Mouse (Mus musculus) ES-E14 (cell line): ENCODE measurements around the gene Lyrm9. TPM values are rescaled to one million over a fixed set of nuclear protein-coding genes. Genes with fewer than 3 reads are reported as not detected.

ENCODE experiments used
- DNase-seq: peaks from one replicate; pipeline ENCODE4 v3.0.0-alpha.2; 2013; ENCODE audit warnings: low read depth, low spot score
- H3K27ac ChIP-seq: 2 replicates; pipeline ENCODE4 v1.5.1; 2012; ENCODE audit warnings: low read depth, mild to moderate bottlenecking, low read length, moderate library complexity, mixed read lengths; ENCODE audit not compliant: poor library complexity, insufficient read depth, severe bottlenecking
- H3K36me3 ChIP-seq: 2 replicates; pipeline ENCODE4 v1.6.1; 2012; ENCODE audit warnings: mild to moderate bottlenecking, low read length, moderate library complexity, mixed read lengths; ENCODE audit not compliant: control insufficient read depth, poor library complexity, insufficient read depth, severe bottlenecking
- H3K4me1 ChIP-seq, 2 experiments: fragments of 150-350 bp in 1 of 2; sonication (generic) in 1 of 2; 2 replicates each; pipeline ENCODE4 v1.6.1; 2012; ENCODE audit warnings: low read length in 2 of 2, mild to moderate bottlenecking in 1 of 2, mixed read lengths in 1 of 2; ENCODE audit not compliant: control insufficient read depth in 2 of 2, insufficient read depth in 2 of 2, poor library complexity in 1 of 2
- H3K4me3 ChIP-seq, 2 experiments: fragments of 150-350 bp in 1 of 2; sonication (generic) in 1 of 2; 2 replicates each; pipeline ENCODE4 v1.5.1; 2012; ENCODE audit warnings: low read length in 2 of 2, low read depth in 1 of 2, mild to moderate bottlenecking in 1 of 2, mixed read lengths in 1 of 2; ENCODE audit not compliant: insufficient read depth in 1 of 2, poor library complexity in 1 of 2, severe bottlenecking in 1 of 2
- H3K9ac ChIP-seq: 2 replicates; pipeline ENCODE4 v1.6.1; 2012; ENCODE audit warnings: low read depth, mild to moderate bottlenecking, low read length, mixed read lengths; ENCODE audit not compliant: poor library complexity, insufficient read depth, severe bottlenecking
- H3K9me3 ChIP-seq: fragments of 150-350 bp; sonication (generic); 2 replicates; pipeline ENCODE4 v1.6.1; 2012; ENCODE audit warnings: low read depth, mild to moderate bottlenecking, low read length; ENCODE audit not compliant: control insufficient read depth, insufficient read depth
- CHD2 ChIP-seq: IDR thresholded peaks from 2 replicates; pipeline ENCODE4 v1.6.1; 2014; ENCODE audit warnings: mild to moderate bottlenecking, low read depth, low read length, inconsistent platforms
- HCFC1 ChIP-seq: IDR thresholded peaks from 2 replicates; pipeline ENCODE4 v1.6.1; 2012; ENCODE audit warnings: low read length, inconsistent platforms, borderline replicate concordance; ENCODE audit not compliant: insufficient read depth
- MAFK ChIP-seq: IDR thresholded peaks from 2 replicates; pipeline ENCODE4 v1.6.1; 2014; ENCODE audit warnings: mild to moderate bottlenecking, low read depth, low read length, inconsistent platforms; ENCODE audit not compliant: insufficient read depth
- ZC3H11A ChIP-seq: IDR thresholded peaks from 2 replicates; pipeline ENCODE4 v1.6.1; 2012; ENCODE audit warnings: low read depth, mild to moderate bottlenecking, inconsistent platforms, low read length, borderline replicate concordance
- ZNF384 ChIP-seq: IDR thresholded peaks from 2 replicates; pipeline ENCODE4 v1.6.1; 2012; ENCODE audit warnings: low read depth, low read length, inconsistent platforms
- in situ Hi-C, 2 experiments: fragments of 600-800 bp; cut with MboI; formaldehyde crosslinking; loops; one replicate each; pipeline ENCODE4 v1.15.1; 2025; ENCODE audit warnings: low sequenced_read_pairs in 2 of 2, inconsistent platforms in 1 of 2; ENCODE audit not compliant: unreplicated experiment in 2 of 2
- total RNA-seq: library from RNA; depleted of rRNA; stranded (reverse); fragments of 300-350 nt; gene quantifications from 2 replicates; pipeline ENCODE4 v1.2.3, GENCODE M21; 2012

Lyrm9 gene
- total RNA-seq, 1 experiment = 19.1 TPM

DNA sequence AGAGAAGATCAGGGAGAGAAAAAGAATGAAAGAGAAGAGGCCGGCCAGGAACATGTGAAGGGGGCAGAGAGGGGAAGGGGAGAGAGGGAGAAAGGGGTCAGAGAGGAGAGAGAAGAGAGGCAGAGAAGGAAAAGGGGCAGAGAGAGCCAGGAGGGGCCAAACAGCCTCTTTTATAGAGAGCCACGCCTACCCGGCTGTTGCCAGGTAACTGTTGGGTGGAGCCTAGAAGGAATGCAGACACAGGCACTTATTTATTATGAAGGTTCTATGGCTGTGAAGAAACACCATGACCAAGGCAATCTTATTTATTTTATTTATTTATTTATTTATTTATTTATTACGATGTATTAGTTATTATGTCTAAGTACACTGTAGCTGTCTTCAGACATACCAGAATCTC is 44.5 kb downstream of the Lyrm9 start:
- DNase-seq = no peak
- H3K9me3 ChIP-seq = no peaks in the 10 kb centered on the region
- in situ Hi-C loops = no loop called here

GRCm38 (mm10) chr11:78872782-78873181 is 46.4 kb downstream of the Lyrm9 start:
- TF ChIP-seq HCFC1 (no peak), MAFK (no peak), ZC3H11A (no peak), ZNF384 (no peak), CHD2 (no peak)
- H3K9me3 ChIP-seq = no peaks in the 10 kb centered on the region
- peaks cover 0 to 8% of the 10 kb centered on the region in 2 experiments; a peak in 1 of 4 replicates for H3K4me1 ChIP-seq
- in situ Hi-C loops = no loop called here
- no peak overlapping the region for H3K27ac ChIP-seq
- no peak for DNase-seq
- no peak overlapping the region for H3K9ac ChIP-seq
- H3K36me3 ChIP-seq = no peaks in the 10 kb centered on the region
- no peak overlapping the region for H3K4me3 ChIP-seq

More for the DNA sequence above, 44.5 kb downstream of the Lyrm9 start:
- H3K4me3 ChIP-seq = no peak overlapping the region
- no peak overlapping the region for H3K9ac ChIP-seq
- no peak for TF ChIP-seq ZNF384
- TF ChIP-seq CHD2 = no peak
- TF ChIP-seq ZC3H11A = no peak
- TF ChIP-seq HCFC1 = no peak
- no peak for TF ChIP-seq MAFK
- no peaks in the 10 kb centered on the region for H3K36me3 ChIP-seq
- H3K27ac ChIP-seq = no peak overlapping the region
- H3K4me1 ChIP-seq = peaks cover 0 to 8% of the 10 kb centered on the region in 2 experiments; a peak in 1 of 4 replicates

- H3K9ac ChIP-seq = no peak overlapping the region
- H3K36me3 ChIP-seq = no peaks in the 10 kb centered on the region
These were observed 53.3 kb downstream of the Lyrm9 start for GRCm38 (mm10) chr11:78879727-78880126.

DNA sequence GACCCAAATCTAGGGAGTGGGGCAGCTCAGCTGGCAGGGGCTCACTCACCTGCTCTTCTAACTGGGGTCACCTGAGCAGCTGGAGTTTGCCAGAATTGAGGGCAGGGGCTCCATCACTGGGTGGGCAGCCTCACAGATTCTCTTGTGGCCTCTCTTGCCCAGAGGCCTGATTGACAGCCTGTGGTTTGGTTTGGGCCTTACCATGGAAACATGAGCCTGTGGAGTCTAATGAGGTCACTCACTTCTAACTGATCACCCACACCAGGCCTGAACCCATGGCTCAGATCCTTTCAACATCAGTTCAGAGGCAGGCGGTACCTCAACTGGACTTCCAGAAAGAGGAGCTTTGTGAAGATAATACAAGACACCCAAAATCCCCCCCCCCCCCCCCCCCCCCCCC is 60.3 kb downstream of the Lyrm9 start:
- no peak overlapping the region for H3K4me3 ChIP-seq
- H3K27ac ChIP-seq = no peak overlapping the region
- no peaks in the 10 kb centered on the region for H3K9me3 ChIP-seq
- DNase-seq = no peak
- TF ChIP-seq ZC3H11A (no peak), HCFC1 (no peak), CHD2 (no peak), MAFK (no peak), ZNF384 (no peak)
- in situ Hi-C loops = no loop called here
- no peak overlapping the region for H3K9ac ChIP-seq
- peaks cover 0 to 9% of the 10 kb centered on the region in 2 experiments; a peak in 1 of 4 replicates for H3K4me1 ChIP-seq
- no peaks in the 10 kb centered on the region for H3K36me3 ChIP-seq

More at GRCm38 (mm10) chr11:78879727-78880126, 53.3 kb downstream of the Lyrm9 start:
- Histone ChIP-seq H3K27ac (no peak overlapping the region), H3K4me1 (0 out of 4 replicates have a peak, but pooled peaks cover 0 to 3% of the 10 kb centered on the region in 2 experiments), H3K4me3 (no peak overlapping the region), H3K9me3 (no peaks in the 10 kb centered on the region)
- DNase-seq = no peak
- in situ Hi-C loops = no loop called here
- TF ChIP-seq ZC3H11A (no peak), MAFK (no peak), CHD2 (no peak), HCFC1 (no peak), ZNF384 (no peak)
